Mouse (Mus musculus): Measurements from ENCODE around the gene Gm28038. TPM values are rescaled to one million over a fixed set of nuclear protein-coding genes. Genes with fewer than 3 reads are reported as not detected.

Gene Gm28038
- polyA plus RNA-seq, 1 experiment from 2014 or later, result not detected

GRCm38 (mm10) chr2:30281651-30282050, 808 bp downstream of the Gm28038 start:
- no peak for ATAC-seq (replicated peaks; ENCODE audit: insufficient number of reproducible peaks, low FRiP score, low TSS enrichment, low read depth)
- Histone ChIP-seq H3K36me3 (replicated peaks; ENCODE audit: control insufficient read depth, insufficient read depth, low read depth, low read length) (no peaks in the 10 kb centered on the region), H3K27ac (replicated peaks; ENCODE audit: low read depth, low read length) (no peak overlapping the region), H3K4me1 (ENCODE audit: control insufficient read depth, insufficient read depth, low read length) (no peaks in the 10 kb centered on the region), H3K4me2 (ENCODE audit: low read depth, low read length) (no peak overlapping the region), H3K4me3 (ENCODE audit: low read depth, low read length) (no peak overlapping the region), H3K9ac (replicated peaks; ENCODE audit: low read length) (no peak overlapping the region), H3K27me3 (ENCODE audit: control insufficient read depth, insufficient read depth, low read length) (no peaks in the 10 kb centered on the region), H3K9me3 (replicated peaks; ENCODE audit: control insufficient read depth, low read length) (no peaks in the 10 kb centered on the region)
- DNase-seq (ENCODE audit: low spot score), result no peak
- WGBS, result 82% methylated on average over 3 of the region's 3 CpGs

GRCm38 (mm10) chr2:30283193-30283592, 2.4 kb downstream of the Gm28038 start:
- no peak overlapping the region for H3K4me3 ChIP-seq (ENCODE audit: low read depth, low read length)
- ATAC-seq (replicated peaks; ENCODE audit: insufficient number of reproducible peaks, low FRiP score, low TSS enrichment, low read depth) (no peak), DNase-seq (ENCODE audit: low spot score) (no peak)
- no peak overlapping the region for H3K9ac ChIP-seq (replicated peaks; ENCODE audit: low read length)
- no peaks in the 10 kb centered on the region for H3K4me1 ChIP-seq (ENCODE audit: control insufficient read depth, insufficient read depth, low read length)
- no peak overlapping the region for H3K4me2 ChIP-seq (ENCODE audit: low read depth, low read length)
- 83% methylated on average over 2 of the region's 2 CpGs for WGBS
- H3K36me3 ChIP-seq (replicated peaks; ENCODE audit: control insufficient read depth, insufficient read depth, low read depth, low read length), result no peaks in the 10 kb centered on the region
- H3K9me3 ChIP-seq (replicated peaks; ENCODE audit: control insufficient read depth, low read length), result no peaks in the 10 kb centered on the region
- no peak overlapping the region for H3K27ac ChIP-seq (replicated peaks; ENCODE audit: low read depth, low read length)
- H3K27me3 ChIP-seq (ENCODE audit: control insufficient read depth, insufficient read depth, low read length), result no peaks in the 10 kb centered on the region

GRCm38 (mm10) chr2:30285004-30285403, 4.2 kb downstream of the Gm28038 start:
- ATAC-seq (replicated peaks; ENCODE audit: insufficient number of reproducible peaks, low FRiP score, low TSS enrichment, low read depth) (no peak), DNase-seq (ENCODE audit: low spot score) (no peak)
- Histone ChIP-seq H3K36me3 (replicated peaks; ENCODE audit: control insufficient read depth, insufficient read depth, low read depth, low read length) (no peaks in the 10 kb centered on the region), H3K27ac (replicated peaks; ENCODE audit: low read depth, low read length) (no peak overlapping the region), H3K27me3 (ENCODE audit: control insufficient read depth, insufficient read depth, low read length) (no peaks in the 10 kb centered on the region), H3K4me2 (ENCODE audit: low read depth, low read length) (no peak overlapping the region), H3K4me1 (ENCODE audit: control insufficient read depth, insufficient read depth, low read length) (no peaks in the 10 kb centered on the region), H3K9ac (replicated peaks; ENCODE audit: low read length) (no peak overlapping the region; the same call in 1 of the 2 replicates), H3K4me3 (ENCODE audit: low read depth, low read length) (no peak overlapping the region; the same call in 1 of the 2 replicates), H3K9me3 (replicated peaks; ENCODE audit: control insufficient read depth, low read length) (no peaks in the 10 kb centered on the region)
- 91% methylated on average over 5 of the region's 5 CpGs for WGBS

GRCm38 (mm10) chr2:30285416-30286181, 4.8 kb downstream of the Gm28038 start:
- 14% methylated on average over 38 of the region's 38 CpGs for WGBS
- H3K36me3 ChIP-seq (replicated peaks; ENCODE audit: control insufficient read depth, insufficient read depth, low read depth, low read length), result no peaks in the 10 kb centered on the region
- H3K9me3 ChIP-seq (replicated peaks; ENCODE audit: control insufficient read depth, low read length), result no peaks in the 10 kb centered on the region
- no peaks in the 10 kb centered on the region for H3K27me3 ChIP-seq (ENCODE audit: control insufficient read depth, insufficient read depth, low read length)
- ATAC-seq (replicated peaks; ENCODE audit: insufficient number of reproducible peaks, low FRiP score, low TSS enrichment, low read depth), result peak; percentile 68
- no peak overlapping the region; the same call in 1 of the 2 replicates for H3K27ac ChIP-seq (replicated peaks; ENCODE audit: low read depth, low read length)
- H3K9ac ChIP-seq (replicated peaks; ENCODE audit: low read length), result peak overlapping the region; percentile 96
- DNase-seq (ENCODE audit: low spot score), result no peak
- peak overlapping the region; percentile 97 for H3K4me3 ChIP-seq (ENCODE audit: low read depth, low read length)
- peak overlapping the region; percentile 93 for H3K4me2 ChIP-seq (ENCODE audit: low read depth, low read length)
- no peaks in the 10 kb centered on the region for H3K4me1 ChIP-seq (ENCODE audit: control insufficient read depth, insufficient read depth, low read length)

- H3K4me1 ChIP-seq (ENCODE audit: control insufficient read depth, insufficient read depth, low read length), result no peaks in the 10 kb centered on the region
- H3K9me3 ChIP-seq (replicated peaks; ENCODE audit: control insufficient read depth, low read length), result no peaks in the 10 kb centered on the region
- H3K27me3 ChIP-seq (ENCODE audit: control insufficient read depth, insufficient read depth, low read length), result no peaks in the 10 kb centered on the region
- peak within 1 kb of the TSS; percentile 93 for H3K4me2 ChIP-seq (ENCODE audit: low read depth, low read length)
- peak within 1 kb of the TSS; percentile 96 for H3K9ac ChIP-seq (replicated peaks; ENCODE audit: low read length)
- no peaks in the 10 kb centered on the region for H3K36me3 ChIP-seq (replicated peaks; ENCODE audit: control insufficient read depth, insufficient read depth, low read depth, low read length)
- ATAC-seq (replicated peaks; ENCODE audit: insufficient number of reproducible peaks, low FRiP score, low TSS enrichment, low read depth), result peak; percentile 91
- peak within 1 kb of the TSS; percentile 49 for H3K27ac ChIP-seq (replicated peaks; ENCODE audit: low read depth, low read length)
- WGBS, result under 1% methylated on average over 59 of the region's 68 CpGs
- peak within 1 kb of the TSS; percentile 97 for H3K4me3 ChIP-seq (ENCODE audit: low read depth, low read length)
- peak; percentile 98 for DNase-seq (ENCODE audit: low spot score)
Measured at GRCm38 (mm10) chr2:30286192-30287026, 5.6 kb downstream of the Gm28038 start, which contains the start of the genes Dolk and Nup188. Gene Dolk, minus strand, starts transcription at chr2:30286334. Gene Nup188, plus strand, starts transcription at chr2:30286397.

GRCm38 (mm10) chr2:30287027-30287373, 6.2 kb downstream of the Gm28038 start:
- WGBS, result 0% methylated on average over 10 of the region's 10 CpGs
- peak overlapping the region; percentile 49; the same call in 1 of the 2 replicates for H3K27ac ChIP-seq (replicated peaks; ENCODE audit: low read depth, low read length)
- peak; percentile 53 for DNase-seq (ENCODE audit: low spot score)

GRCm38 (mm10) chr2:30299525-30299924, 18.7 kb downstream of the Gm28038 start:
- Histone ChIP-seq H3K4me1 (ENCODE audit: control insufficient read depth, insufficient read depth, low read length) (no peaks in the 10 kb centered on the region), H3K4me2 (ENCODE audit: low read depth, low read length) (no peak overlapping the region), H3K9ac (replicated peaks; ENCODE audit: low read length) (no peak overlapping the region), H3K4me3 (ENCODE audit: low read depth, low read length) (no peak overlapping the region), H3K27me3 (ENCODE audit: control insufficient read depth, insufficient read depth, low read length) (no peaks in the 10 kb centered on the region), H3K27ac (replicated peaks; ENCODE audit: low read depth, low read length) (no peak overlapping the region), H3K9me3 (replicated peaks; ENCODE audit: control insufficient read depth, low read length) (no peaks in the 10 kb centered on the region), H3K36me3 (replicated peaks; ENCODE audit: control insufficient read depth, insufficient read depth, low read depth, low read length) (peaks cover 3% of the 10 kb centered on the region)
- DNase-seq (ENCODE audit: low spot score) (no peak), ATAC-seq (replicated peaks; ENCODE audit: insufficient number of reproducible peaks, low FRiP score, low TSS enrichment, low read depth) (no peak)
- 83% methylated on average over 3 of the region's 3 CpGs for WGBS

More at GRCm38 (mm10) chr2:30287027-30287373, 6.2 kb downstream of the Gm28038 start:
- H3K9ac ChIP-seq (replicated peaks; ENCODE audit: low read length), result peak overlapping the region; percentile 96
- no peaks in the 10 kb centered on the region for H3K27me3 ChIP-seq (ENCODE audit: control insufficient read depth, insufficient read depth, low read length)
- no peaks in the 10 kb centered on the region for H3K4me1 ChIP-seq (ENCODE audit: control insufficient read depth, insufficient read depth, low read length)
- no peaks in the 10 kb centered on the region for H3K9me3 ChIP-seq (replicated peaks; ENCODE audit: control insufficient read depth, low read length)
- no peak for ATAC-seq (replicated peaks; ENCODE audit: insufficient number of reproducible peaks, low FRiP score, low TSS enrichment, low read depth)
- peak overlapping the region; percentile 93 for H3K4me2 ChIP-seq (ENCODE audit: low read depth, low read length)
- H3K36me3 ChIP-seq (replicated peaks; ENCODE audit: control insufficient read depth, insufficient read depth, low read depth, low read length), result no peaks in the 10 kb centered on the region
- H3K4me3 ChIP-seq (ENCODE audit: low read depth, low read length), result peak overlapping the region; percentile 97

GRCm38 (mm10) chr2:30299966-30300365, 19.1 kb downstream of the Gm28038 start:
- H3K27me3 ChIP-seq (ENCODE audit: control insufficient read depth, insufficient read depth, low read length), result no peaks in the 10 kb centered on the region
- H3K36me3 ChIP-seq (replicated peaks; ENCODE audit: control insufficient read depth, insufficient read depth, low read depth, low read length), result peaks cover 7% of the 10 kb centered on the region
- no peak overlapping the region for H3K4me2 ChIP-seq (ENCODE audit: low read depth, low read length)
- no peak overlapping the region for H3K4me3 ChIP-seq (ENCODE audit: low read depth, low read length)
- ATAC-seq (replicated peaks; ENCODE audit: insufficient number of reproducible peaks, low FRiP score, low TSS enrichment, low read depth) (no peak), DNase-seq (ENCODE audit: low spot score) (no peak)
- H3K9ac ChIP-seq (replicated peaks; ENCODE audit: low read length), result no peak overlapping the region
- no peaks in the 10 kb centered on the region for H3K9me3 ChIP-seq (replicated peaks; ENCODE audit: control insufficient read depth, low read length)
- WGBS, result 92% methylated on average over 5 of the region's 5 CpGs
- H3K4me1 ChIP-seq (ENCODE audit: control insufficient read depth, insufficient read depth, low read length), result no peaks in the 10 kb centered on the region
- no peak overlapping the region for H3K27ac ChIP-seq (replicated peaks; ENCODE audit: low read depth, low read length)
